Mouse (Mus musculus): ENCODE results near the gene Plaur. TPM values are rescaled to one million over a fixed set of nuclear protein-coding genes. Genes with fewer than 3 reads are reported as not detected.

Gene Plaur
- polyA plus RNA-seq, 1 experiment from 2014 or later: 1.7 TPM

- no peaks in the 10 kb centered on the region for H3K4me1 ChIP-seq
- no peak overlapping the region for H3K4me2 ChIP-seq (replicated peaks)
- ATAC-seq (ENCODE audit: low FRiP score, low read depth): no peak
- no peaks in the 10 kb centered on the region for H3K36me3 ChIP-seq
- no peaks in the 10 kb centered on the region; the same call in 1 of the 2 replicates for H3K27me3 ChIP-seq (replicated peaks)
- H3K9ac ChIP-seq: no peak overlapping the region
- no peak overlapping the region for H3K4me3 ChIP-seq
- H3K9me3 ChIP-seq: peaks cover 12% of the 10 kb centered on the region; the same call in 1 of the 2 replicates
- 78% methylated on average over 16 of the region's 16 CpGs for WGBS
- no peak overlapping the region for H3K27ac ChIP-seq
Observed at GRCm38 (mm10) chr7:24429413-24430112, 32.7 kb upstream of the Plaur start.

GRCm38 (mm10) chr7:24430551-24431345 is 31.5 kb upstream of the Plaur start:
- 93% methylated on average over 15 of the region's 15 CpGs for WGBS
- Histone ChIP-seq H3K4me3 (no peak overlapping the region), H3K27ac (no peak overlapping the region), H3K36me3 (no peaks in the 10 kb centered on the region), H3K4me1 (no peaks in the 10 kb centered on the region), H3K9me3 (peaks cover 12% of the 10 kb centered on the region; the same call in 1 of the 2 replicates), H3K9ac (no peak overlapping the region), H3K27me3 (replicated peaks) (no peaks in the 10 kb centered on the region; the same call in 1 of the 2 replicates), H3K4me2 (replicated peaks) (no peak overlapping the region)
- no peak for ATAC-seq (ENCODE audit: low FRiP score, low read depth)

GRCm38 (mm10) chr7:24431713-24432112 is 30.6 kb upstream of the Plaur start:
- 66% methylated on average over 11 of the region's 11 CpGs for WGBS
- H3K4me3 ChIP-seq: no peak overlapping the region
- H3K9me3 ChIP-seq: peaks cover 12% of the 10 kb centered on the region; the same call in 1 of the 2 replicates
- no peaks in the 10 kb centered on the region for H3K4me1 ChIP-seq
- no peak overlapping the region for H3K9ac ChIP-seq
- no peak overlapping the region for H3K4me2 ChIP-seq (replicated peaks)
- H3K27me3 ChIP-seq (replicated peaks): no peaks in the 10 kb centered on the region; the same call in 1 of the 2 replicates
- H3K36me3 ChIP-seq: no peaks in the 10 kb centered on the region
- H3K27ac ChIP-seq: no peak overlapping the region
- no peak for ATAC-seq (ENCODE audit: low FRiP score, low read depth)

- WGBS: 73% methylated on average over 5 of the region's 5 CpGs
- Histone ChIP-seq H3K4me3 (no peak overlapping the region), H3K36me3 (no peaks in the 10 kb centered on the region), H3K4me2 (replicated peaks) (no peak overlapping the region), H3K4me1 (no peaks in the 10 kb centered on the region), H3K9me3 (peaks cover 12% of the 10 kb centered on the region; the same call in 1 of the 2 replicates), H3K27ac (no peak overlapping the region), H3K27me3 (replicated peaks) (no peaks in the 10 kb centered on the region; the same call in 1 of the 2 replicates), H3K9ac (no peak overlapping the region)
- no peak for ATAC-seq (ENCODE audit: low FRiP score, low read depth)
Observed at GRCm38 (mm10) chr7:24435305-24435704, 27.0 kb upstream of the Plaur start.

GRCm38 (mm10) chr7:24437981-24438380 is 24.3 kb upstream of the Plaur start:
- ATAC-seq (ENCODE audit: low FRiP score, low read depth): no peak
- 82% methylated on average over 10 of the region's 10 CpGs for WGBS
- no peak overlapping the region for H3K4me2 ChIP-seq (replicated peaks)

GRCm38 (mm10) chr7:24439191-24439590 is 23.1 kb upstream of the Plaur start:
- no peak for ATAC-seq (ENCODE audit: low FRiP score, low read depth)
- no peaks in the 10 kb centered on the region for H3K4me1 ChIP-seq
- H3K27me3 ChIP-seq (replicated peaks): no peaks in the 10 kb centered on the region
- H3K9ac ChIP-seq: no peak overlapping the region
- WGBS: 81% methylated on average over 6 of the region's 6 CpGs
- no peaks in the 10 kb centered on the region for H3K9me3 ChIP-seq
- H3K36me3 ChIP-seq: no peaks in the 10 kb centered on the region
- H3K4me3 ChIP-seq: no peak overlapping the region
- no peak overlapping the region for H3K4me2 ChIP-seq (replicated peaks)
- no peak overlapping the region for H3K27ac ChIP-seq

More at GRCm38 (mm10) chr7:24437981-24438380, 24.3 kb upstream of the Plaur start:
- H3K9me3 ChIP-seq: 0 out of 2 replicates have a peak, but pooled peaks cover 4% of the 10 kb centered on the region
- H3K4me3 ChIP-seq: no peak overlapping the region
- H3K27me3 ChIP-seq (replicated peaks): no peaks in the 10 kb centered on the region
- H3K36me3 ChIP-seq: no peaks in the 10 kb centered on the region
- H3K27ac ChIP-seq: no peak overlapping the region
- H3K9ac ChIP-seq: no peak overlapping the region
- H3K4me1 ChIP-seq: no peaks in the 10 kb centered on the region

GRCm38 (mm10) chr7:24439891-24440290 is 22.4 kb upstream of the Plaur start:
- no peak overlapping the region for H3K4me2 ChIP-seq (replicated peaks)
- H3K9me3 ChIP-seq: no peaks in the 10 kb centered on the region
- H3K36me3 ChIP-seq: no peaks in the 10 kb centered on the region
- H3K9ac ChIP-seq: no peak overlapping the region
- no peak overlapping the region for H3K27ac ChIP-seq
- H3K4me1 ChIP-seq: no peaks in the 10 kb centered on the region
- no peaks in the 10 kb centered on the region for H3K27me3 ChIP-seq (replicated peaks)
- no peak for ATAC-seq (ENCODE audit: low FRiP score, low read depth)
- H3K4me3 ChIP-seq: no peak overlapping the region
- 78% methylated on average over 7 of the region's 7 CpGs for WGBS

GRCm38 (mm10) chr7:24441785-24442184 is 20.5 kb upstream of the Plaur start:
- H3K36me3 ChIP-seq: no peaks in the 10 kb centered on the region
- WGBS: 13% methylated on average over 1 of the region's 1 CpGs
- H3K27ac ChIP-seq: no peak overlapping the region
- H3K4me1 ChIP-seq: no peaks in the 10 kb centered on the region
- no peak overlapping the region for H3K9ac ChIP-seq
- no peak overlapping the region for H3K4me2 ChIP-seq (replicated peaks)
- no peak overlapping the region for H3K4me3 ChIP-seq
- H3K27me3 ChIP-seq (replicated peaks): no peaks in the 10 kb centered on the region
- no peak for ATAC-seq (ENCODE audit: low FRiP score, low read depth)
- peaks cover 3% of the 10 kb centered on the region; the same call in 1 of the 2 replicates for H3K9me3 ChIP-seq

GRCm38 (mm10) chr7:24442313-24442712 is 20.0 kb upstream of the Plaur start:
- Histone ChIP-seq H3K4me1 (no peaks in the 10 kb centered on the region), H3K4me3 (no peak overlapping the region), H3K4me2 (replicated peaks) (no peak overlapping the region), H3K9me3 (peaks cover 3% of the 10 kb centered on the region; the same call in 1 of the 2 replicates), H3K27me3 (replicated peaks) (no peaks in the 10 kb centered on the region), H3K9ac (no peak overlapping the region), H3K27ac (no peak overlapping the region), H3K36me3 (no peaks in the 10 kb centered on the region)
- WGBS: 83% methylated on average over 8 of the region's 8 CpGs
- ATAC-seq (ENCODE audit: low FRiP score, low read depth): no peak

GRCm38 (mm10) chr7:24445266-24445926 is 16.9 kb upstream of the Plaur start:
- Histone ChIP-seq H3K27ac (no peak overlapping the region), H3K36me3 (no peaks in the 10 kb centered on the region), H3K4me3 (no peak overlapping the region), H3K4me2 (replicated peaks) (no peak overlapping the region), H3K9me3 (peaks cover 3% of the 10 kb centered on the region; the same call in 1 of the 2 replicates), H3K9ac (no peak overlapping the region), H3K27me3 (replicated peaks) (no peaks in the 10 kb centered on the region), H3K4me1 (no peaks in the 10 kb centered on the region)
- no peak for ATAC-seq (ENCODE audit: low FRiP score, low read depth)
- WGBS: 91% methylated on average over 9 of the region's 9 CpGs

- Histone ChIP-seq H3K27me3 (replicated peaks) (no peaks in the 10 kb centered on the region), H3K9me3 (peaks cover 3% of the 10 kb centered on the region; the same call in 1 of the 2 replicates), H3K4me3 (no peak overlapping the region), H3K27ac (no peak overlapping the region), H3K9ac (no peak overlapping the region), H3K4me1 (no peaks in the 10 kb centered on the region), H3K4me2 (replicated peaks) (no peak overlapping the region), H3K36me3 (no peaks in the 10 kb centered on the region)
- ATAC-seq (ENCODE audit: low FRiP score, low read depth): no peak
- WGBS: 74% methylated on average over 7 of the region's 7 CpGs
Observed at GRCm38 (mm10) chr7:24446697-24447340, 15.5 kb upstream of the Plaur start.
